Mouse (Mus musculus) small intestine, adult 2 months (tissue): ENCODE data around the gene Mfsd10.

Experiments used
- CTCF ChIP-seq: fragments of 200-500 bp; IDR thresholded peaks from 2 replicates; pipeline ENCODE4 v1.5.1; 2012; ENCODE audit warnings: low read depth, mild to moderate bottlenecking, control low read depth, inconsistent platforms, low read length, moderate library complexity, mixed read lengths; ENCODE audit not compliant: insufficient replicate concordance, insufficient read length; ENCODE audit errors: extremely low read depth
- POLR2A ChIP-seq: fragments of 200-500 bp; IDR thresholded peaks from 2 replicates; pipeline ENCODE4 v1.6.1; 2012; ENCODE audit warnings: low read depth, mild to moderate bottlenecking, control low read depth, inconsistent platforms, low read length, moderate library complexity

DNA sequence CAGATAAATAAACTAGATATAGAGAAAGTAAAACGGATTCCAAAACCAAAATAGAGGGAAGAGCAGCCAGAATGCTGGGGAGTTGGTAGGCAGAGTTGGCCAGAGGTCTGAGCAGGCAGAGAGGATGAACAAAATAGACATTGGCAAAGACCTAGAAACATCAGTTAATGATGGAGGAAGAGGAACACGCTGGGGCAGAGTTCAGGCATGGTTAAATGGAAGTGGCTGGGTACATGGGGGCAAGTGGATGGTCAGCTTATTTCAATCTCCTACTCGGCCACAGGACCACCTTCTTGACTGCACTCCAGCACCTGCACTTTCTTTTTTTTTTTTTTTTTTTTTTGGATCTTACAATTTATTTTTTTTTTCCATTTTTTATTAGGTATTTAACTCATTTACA is 5.0 kb upstream of the Mfsd10 start:
- TF ChIP-seq CTCF = no peak
- TF ChIP-seq POLR2A = no peak
